Mouse (Mus musculus) cerebellum, adult 9-11 months (tissue): ENCODE data around the gene Rasgef1a.

Experiments
- DNase-seq: peaks from one replicate; pipeline ENCODE4 v3.0.0; 2022

The Rasgef1a gene

DNA sequence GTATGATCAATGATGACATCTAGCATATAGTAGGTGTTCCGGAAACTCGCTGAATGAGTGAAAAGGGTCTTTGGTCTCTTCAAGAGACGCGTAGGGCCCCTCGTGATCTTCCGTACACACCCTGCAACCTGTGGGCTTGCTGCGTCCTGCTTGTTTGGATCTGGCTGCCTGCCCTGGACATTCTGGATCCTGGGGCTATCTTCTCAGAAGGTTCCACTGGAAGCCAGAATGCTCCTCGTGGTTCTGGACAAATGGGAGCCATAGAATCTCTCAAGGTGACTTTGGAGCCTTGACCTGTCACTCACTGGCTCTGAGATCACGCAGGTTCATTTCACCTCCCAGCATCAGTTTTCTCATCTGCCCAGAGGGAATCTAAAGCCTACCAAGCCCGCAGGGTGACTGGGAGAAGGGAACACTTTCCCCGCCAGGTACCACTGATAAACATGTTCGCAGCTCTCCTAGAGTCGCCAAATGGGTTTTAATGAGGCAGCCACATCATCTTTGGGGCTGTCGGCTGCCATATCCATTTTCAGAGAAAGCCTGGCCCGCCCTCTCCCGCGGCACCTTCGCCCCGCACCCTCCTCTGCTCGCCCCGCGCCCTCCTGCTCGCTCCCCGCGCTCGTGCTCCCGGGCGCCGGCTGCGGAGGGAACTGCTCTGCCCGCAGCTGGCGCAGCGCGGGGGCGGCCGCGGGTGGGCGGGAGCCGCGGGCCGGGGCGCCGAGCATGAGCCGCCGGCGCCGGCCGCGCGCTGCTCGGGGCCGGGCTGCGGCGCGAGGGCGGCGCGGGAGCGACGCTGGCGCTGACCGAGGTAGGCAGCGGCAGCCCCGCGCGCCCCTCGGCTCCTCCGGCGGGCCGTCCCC is at the start of gene Rasgef1a:
Rasgef1a (plus strand) TSS at position 683 of the 860 bp plus-strand sequence.
- DNase-seq: peak; percentile 74

DNA sequence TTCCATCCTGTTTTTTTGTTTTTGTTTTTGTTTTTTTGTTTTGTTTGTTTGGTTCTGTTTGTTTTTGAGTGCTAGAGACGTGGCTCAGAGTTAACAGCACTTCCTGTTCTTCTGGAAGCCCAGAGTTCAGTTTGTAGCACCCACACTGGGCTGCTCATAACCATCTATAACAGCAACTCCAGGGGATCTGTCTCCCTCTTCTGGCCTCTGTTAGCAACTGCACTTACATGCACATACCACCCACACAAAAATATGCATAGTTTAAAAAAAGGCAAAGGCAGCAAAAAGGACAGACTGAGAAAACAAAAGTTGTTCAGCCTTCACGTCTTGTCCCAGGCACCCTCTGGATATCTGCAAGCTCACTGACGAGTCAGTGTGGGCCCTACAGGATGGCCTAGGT is 48.0 kb upstream of the Rasgef1a start:
- no peak for DNase-seq

DNA sequence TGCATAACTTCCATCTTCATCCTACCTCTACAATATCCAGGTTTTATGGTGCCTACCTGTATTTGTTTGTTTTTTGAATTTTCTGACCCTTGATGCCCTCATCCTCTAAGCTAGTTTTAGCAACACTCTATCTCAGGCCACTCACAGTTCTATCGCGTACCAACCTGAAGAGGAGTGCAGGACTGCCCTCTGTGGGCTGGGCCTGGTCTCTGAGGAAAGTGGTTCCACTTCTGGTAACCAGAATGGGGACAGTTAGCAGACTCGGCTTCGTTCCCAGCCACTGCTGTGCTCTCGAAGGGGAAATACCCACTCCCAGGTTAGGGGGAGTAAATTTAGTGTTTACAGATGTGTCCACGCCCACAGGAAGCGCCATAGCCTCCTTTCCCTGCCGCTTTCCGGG is 44.5 kb upstream of the Rasgef1a start:
- DNase-seq: no peak

DNA sequence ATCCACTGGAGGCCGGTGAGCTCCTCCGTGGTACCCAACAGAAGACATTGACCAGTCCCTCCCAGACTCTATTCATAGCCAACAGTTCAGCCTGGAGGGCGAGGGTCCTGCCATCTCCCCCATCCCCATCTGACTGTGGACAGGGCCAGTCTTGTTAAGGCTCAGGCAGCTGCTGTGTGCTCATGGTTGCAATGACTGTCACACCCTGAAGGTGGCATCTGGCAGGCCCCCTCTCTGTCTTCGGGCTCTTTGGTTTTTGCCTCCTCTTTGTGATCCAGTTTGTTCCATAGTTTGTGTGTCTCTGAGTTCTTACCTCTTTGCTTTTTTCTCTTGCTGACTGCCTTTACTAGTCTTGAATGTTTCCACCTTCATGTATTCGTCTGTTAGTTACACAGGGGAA is 24.1 kb upstream of the Rasgef1a start:
- DNase-seq: no peak

DNA sequence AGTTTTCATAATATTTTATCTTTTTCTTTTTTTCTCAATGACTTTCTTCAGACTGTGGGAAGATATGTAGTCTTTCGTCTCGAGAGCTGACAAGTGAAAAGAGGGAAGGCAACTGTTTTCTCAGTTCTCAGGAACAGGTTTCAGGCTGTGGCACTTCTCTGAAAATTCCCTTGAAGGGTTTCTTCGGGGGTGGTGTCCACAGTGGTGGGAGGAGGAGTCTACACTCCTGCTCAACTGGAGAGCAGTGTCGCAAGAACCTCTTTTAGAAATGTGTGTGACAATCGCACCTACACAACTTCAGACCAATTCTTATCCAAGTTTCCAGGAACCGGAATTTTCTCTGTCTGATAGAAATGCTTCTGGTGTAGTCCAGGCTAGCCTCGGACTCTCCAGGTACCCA is 22.0 kb upstream of the Rasgef1a start:
- DNase-seq: no peak

DNA sequence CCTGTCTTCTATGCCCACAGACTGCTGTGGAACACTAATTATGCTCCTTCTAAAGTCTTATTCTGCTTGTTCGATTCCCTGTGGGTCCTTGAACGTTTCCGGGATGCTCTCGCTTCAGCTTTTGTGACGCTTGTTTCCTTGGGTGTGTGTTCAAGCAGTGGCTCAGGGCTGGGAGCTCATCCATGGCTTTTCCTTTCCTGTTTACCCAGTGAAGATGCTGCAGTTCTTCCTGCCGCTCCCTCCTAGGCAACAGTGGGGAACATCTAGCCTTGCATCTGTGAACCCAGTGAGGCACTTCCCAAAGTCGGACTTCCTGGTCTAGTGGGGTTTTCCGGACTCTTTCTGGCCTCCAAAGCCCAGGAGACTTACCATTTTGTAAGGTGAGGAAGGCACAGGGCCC is 20.6 kb upstream of the Rasgef1a start:
- no peak for DNase-seq

DNA sequence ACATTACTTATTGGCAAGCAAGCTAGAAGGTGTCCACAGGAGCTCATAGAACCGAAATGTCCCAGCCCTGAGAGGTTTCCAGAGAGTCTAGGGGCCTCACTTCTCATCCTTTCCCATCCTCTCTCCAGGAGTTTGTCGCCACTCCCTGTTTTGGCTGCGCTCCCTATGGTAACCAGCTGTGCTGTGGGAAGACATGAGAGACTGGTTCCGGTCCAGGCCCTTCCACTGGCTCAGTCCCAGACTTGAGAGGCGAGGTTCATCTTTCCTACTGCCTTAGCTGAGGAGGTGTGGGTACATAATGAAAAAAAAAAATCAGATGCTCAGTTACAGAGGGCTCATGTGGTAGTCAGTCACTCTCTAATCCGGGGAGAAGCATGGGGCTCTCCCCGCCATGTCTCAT is 19.9 kb upstream of the Rasgef1a start:
- no peak for DNase-seq

DNA sequence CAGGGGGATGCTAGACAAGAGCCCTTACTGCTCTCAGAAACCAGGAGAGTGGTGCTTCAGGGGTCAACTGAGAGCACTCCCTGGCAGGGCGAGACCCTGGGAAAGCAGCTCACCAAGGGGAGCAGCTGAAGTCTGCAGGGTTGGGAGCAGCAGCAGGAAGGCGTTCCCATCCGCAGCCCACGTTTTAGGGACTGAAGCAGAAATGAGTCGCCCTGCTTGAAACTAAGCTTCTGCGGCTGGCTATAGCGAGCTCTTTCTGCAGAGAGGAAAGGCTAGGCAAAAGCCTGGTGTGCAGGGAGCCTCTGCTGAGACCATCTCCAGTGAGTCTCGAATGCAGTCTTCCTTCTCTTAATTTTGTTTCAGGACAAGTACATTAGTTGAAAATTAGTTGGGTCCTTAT is 19.3 kb upstream of the Rasgef1a start:
- DNase-seq: no peak

DNA sequence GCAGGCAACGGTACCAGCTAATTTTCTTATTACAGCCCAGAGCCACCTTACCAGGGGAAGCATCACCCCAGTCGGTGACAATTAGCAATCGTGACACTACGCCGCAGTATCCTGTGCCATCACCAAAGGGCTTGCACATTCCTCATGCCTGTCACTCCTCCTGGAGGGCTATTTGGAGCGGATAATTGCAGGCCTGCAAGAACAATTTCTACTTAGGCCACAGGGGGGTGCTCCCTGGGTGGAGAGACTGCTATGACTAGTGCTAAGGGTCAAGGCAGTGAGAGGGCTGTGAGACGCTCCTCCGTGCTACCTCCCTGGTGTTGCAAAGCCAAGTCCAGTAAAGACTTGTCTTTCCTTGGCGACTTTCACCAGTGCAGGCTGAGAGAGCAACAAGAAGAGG is 16.1 kb upstream of the Rasgef1a start:
- peak; percentile 71 for DNase-seq

DNA sequence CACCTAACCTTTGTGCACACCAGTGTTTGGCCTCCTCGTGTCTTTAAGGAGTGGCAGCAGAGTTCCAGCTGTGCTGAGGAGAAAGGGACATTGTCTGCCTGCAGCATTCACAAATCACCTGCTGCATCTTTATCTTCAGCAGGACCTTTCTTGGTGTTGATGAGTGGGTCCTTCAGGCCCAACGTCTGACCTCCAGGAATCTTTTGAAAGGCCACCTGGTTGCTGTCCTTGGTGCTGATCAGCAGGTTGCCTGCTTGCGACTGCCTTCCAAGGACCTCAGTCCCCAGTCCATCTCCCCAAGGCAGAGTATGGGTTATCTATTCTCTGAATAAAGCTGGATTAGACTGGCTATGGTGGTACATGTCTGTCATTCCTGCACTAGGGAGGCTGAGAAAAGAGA is 10.0 kb upstream of the Rasgef1a start:
- no peak for DNase-seq

DNA sequence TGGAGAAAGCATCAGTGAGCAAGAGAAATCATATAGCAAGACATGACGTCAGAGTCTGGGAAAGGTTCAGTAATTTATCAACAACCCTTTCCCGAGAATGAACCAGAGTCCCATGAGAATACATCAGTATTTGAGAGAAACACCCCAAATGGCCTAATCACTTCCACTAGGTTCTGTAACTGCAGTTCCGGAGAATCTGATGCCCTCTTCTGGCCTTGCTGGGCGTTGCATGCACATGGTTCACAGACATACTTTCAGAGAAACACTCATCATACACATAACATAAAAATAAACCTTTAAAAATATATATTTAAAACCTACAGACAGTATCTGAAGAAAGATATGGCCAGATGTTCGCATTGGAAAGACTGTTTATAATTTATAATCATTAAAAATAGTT is 3.9 kb upstream of the Rasgef1a start:
- DNase-seq: no peak

DNA sequence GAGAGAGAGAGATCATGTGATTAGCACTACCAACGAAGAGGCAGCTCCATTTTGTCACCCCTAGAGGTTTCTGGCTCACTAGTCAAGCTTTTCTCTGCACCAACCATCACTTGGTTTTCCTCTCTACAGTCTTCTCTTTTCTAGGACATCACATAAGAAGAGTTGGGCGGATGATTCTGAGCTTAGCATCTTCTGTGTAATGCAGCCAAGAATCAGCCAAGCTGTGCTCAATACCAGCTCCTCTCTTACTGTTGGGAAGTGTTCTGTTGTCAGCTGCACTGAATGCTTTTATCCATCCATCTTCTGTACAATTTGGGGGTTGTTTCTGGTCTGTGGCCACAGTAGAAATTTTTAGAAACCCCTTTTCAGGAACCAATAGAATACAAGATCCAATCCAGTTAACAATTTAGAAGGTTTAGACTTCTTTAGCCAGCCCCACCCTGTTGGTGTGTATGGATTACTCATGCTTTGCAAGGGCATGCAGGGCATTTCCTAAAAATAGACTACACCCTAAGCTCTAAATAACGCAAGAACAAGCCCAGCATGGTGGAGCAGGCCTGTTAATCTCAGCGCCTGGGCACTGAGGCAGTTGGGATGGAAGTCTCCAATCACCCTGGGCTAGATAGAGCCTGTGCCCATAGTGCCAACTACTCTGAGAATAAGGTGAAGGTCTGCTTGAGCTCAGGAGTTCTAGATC is 3.2 kb upstream of the Rasgef1a start:
- no peak for DNase-seq

DNA sequence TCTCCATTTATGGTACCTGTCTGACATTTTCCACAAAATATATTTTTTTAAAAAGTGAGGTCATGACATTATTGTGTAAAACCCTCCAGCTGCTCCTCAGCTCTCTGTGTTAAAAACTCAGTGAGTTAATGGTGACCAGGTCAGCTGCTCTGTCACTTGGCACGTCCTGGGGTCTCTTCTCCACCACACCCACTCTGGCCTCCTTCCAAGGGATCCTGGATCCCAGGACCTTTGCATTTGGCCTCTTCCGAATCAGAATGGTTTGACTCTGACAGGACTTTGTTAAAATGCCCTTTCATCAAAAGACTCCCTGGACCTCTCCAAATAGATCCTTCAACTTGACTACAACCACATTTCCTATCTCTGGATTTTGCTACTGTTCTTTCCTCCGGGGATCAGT is 982 bp upstream of the Rasgef1a start:
- DNase-seq: peak; percentile 68

DNA sequence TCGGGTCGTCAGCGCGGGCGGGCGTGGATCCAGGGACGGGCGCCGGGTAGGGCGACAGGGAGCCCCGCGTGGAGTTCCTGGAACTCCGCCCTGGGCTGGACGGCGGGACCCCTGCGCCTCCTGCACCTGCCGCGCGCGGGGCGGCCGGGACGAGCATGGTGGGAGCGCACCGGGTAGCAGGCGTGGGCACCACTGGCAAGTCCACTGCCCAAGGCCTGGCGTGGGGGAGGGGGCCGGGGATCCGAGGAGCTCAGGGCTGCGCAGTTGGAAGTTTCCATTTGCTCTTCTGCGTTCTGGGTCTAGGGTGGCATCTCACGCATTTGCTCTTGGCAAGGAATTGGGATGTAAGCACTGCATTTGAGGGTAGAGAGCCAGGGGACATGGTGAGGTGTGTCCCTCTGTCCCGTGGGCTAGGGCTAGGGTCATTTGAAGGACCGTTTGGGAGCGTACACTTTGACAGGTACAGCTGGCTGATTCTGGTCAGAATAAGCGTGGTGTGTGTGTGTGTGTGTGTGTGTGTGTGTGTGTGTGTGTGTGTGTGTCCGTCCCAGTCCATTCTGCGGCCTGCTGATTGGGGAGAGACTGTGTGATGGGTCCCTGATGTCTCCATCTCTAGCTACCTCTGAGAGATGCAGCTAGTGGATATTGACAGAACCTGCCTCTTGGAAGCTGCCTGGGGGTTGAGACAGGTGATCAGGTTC is 528 bp downstream of the Rasgef1a start:
- DNase-seq: peak; percentile 84

DNA sequence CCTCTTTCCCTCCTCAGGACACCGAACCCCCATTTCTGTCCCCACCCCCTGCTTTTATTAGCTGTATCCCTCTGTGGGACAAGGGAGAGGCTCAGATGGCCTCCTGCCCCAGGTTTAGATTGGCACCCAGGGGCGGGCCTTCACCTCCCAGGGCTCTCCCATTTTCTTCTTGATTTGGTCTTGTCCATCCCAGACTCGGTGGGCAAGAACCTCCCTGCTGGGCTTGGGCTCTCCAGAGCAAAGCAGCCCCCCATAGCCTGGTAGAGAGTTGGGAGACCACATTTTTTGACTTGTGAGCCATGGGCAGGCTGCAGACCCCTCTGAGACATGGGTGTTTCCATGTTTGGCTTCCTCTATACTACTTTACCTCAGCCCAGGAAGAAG is 1.1 kb downstream of the Rasgef1a start:
- DNase-seq: peak; percentile 75

DNA sequence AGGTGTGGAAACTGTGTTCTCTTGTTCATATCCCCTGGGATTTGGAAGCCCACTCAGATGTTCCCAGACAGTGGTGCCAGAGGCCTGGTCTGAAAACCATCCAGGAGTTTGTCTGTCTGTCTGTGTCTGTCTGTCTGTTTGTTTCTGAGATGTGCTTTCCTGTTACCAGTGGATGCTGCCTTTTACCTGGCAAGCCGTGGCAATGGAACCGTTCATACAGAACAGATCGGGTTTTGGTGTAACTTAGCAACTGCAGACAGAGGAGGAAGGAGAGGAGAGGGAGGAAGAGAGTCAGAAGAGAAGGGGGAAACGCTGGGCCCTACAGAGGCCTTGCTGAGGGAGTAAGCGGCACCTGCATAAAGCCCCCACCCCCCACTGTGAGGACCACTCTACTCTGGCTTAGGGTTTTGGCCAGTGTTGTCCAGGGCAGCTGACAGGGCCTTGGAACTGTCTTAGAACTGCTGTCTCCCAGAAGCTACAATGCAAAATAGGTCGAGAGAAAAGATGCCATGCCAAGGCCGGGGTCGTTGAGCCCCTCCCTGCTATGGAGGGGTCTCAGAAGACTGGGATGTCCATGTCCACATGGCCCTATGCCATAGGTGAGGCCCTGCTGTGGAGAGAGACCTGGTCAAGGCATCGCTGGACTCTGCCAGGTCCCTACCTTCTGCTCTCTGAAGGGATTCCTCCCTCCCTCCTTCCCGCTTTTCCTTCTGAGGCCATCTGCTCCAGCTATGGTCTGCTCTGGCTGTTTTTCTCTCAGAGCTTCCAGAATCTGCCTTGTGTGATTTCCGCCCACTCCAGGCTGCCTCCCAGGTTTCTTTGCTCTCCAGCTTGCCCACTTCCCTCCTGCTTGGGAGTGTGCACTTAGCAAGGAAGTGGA is 2.0 kb downstream of the Rasgef1a start:
- peak; percentile 94 for DNase-seq

DNA sequence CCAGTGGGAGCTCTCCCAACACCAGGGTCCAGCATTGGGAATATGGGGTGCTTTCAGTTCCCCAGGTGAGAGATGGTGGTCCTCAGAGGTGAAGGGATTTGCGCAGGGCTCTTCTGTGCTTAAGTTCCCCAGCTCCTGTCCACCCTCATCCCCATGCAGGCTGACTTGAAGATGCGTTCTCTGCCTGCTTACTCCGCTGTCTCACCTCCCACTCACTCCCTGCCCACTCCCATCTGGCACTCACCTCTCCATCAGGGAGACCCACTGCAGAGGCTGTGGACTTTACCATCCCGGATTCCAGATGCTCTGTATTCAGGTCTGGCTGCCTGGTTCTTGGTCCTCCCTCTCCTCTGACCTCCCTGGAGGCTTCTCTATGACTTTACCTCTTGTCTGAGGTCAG is 3.6 kb downstream of the Rasgef1a start:
- DNase-seq: no peak

DNA sequence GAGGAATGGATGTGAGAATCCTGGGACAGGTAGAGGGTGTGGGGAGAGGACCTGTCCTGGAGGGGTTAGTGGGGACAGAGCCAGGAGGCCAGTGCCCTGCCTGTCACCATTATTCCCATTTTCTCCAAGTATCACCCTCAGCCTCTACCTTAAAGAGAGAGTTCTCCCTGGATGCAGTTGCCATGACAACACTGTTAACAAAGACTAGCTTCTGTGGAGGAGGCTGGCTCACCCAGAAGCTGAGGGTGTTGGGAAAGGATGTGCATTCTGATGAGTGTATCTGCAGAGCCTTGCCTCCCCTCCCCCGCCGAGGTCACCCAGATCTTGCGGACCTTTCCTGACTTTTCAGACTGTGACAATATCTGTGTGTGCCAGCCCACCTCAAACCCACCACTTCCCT is 4.7 kb downstream of the Rasgef1a start:
- DNase-seq: peak; percentile 46

DNA sequence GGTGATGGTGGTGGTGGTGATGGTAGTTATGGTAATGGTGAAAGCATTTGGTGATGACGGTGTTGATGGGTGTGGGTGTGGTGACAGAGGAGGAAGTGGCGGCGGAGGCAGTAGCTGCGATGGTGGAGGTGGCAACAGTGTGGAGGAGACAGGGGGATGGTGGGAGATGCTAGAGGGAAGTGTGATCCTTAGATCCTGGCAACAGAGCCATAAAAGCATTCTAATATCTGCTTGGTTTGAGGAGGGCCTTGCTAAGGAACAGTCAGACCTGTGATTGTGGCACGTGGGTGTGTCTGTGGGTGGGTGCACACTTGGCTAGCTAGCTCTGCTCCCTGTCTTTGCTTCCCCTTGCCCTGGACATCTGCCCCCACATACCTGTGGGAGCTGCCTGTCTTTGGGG is 7.4 kb downstream of the Rasgef1a start:
- no peak for DNase-seq

DNA sequence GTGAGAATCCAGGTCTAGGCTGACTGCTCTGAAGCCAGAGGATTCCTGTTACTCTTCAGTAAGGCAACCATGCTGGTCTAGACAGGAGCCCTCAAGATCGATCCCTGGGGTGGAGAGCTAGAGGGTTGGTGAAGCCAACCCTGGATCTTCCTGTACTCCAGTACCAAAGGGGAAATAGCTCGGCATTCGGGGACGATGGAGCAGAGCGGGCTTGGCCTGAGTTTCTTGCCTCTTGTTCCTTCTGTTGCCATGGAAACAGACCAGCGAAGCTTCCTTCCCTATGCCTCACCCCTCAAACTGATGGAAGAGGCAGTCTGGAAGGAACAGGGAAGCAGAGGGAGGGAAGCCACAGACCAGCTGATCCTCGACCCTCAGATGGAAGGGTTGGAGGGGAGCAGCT is 8.3 kb downstream of the Rasgef1a start:
- DNase-seq: peak; percentile 63

DNA sequence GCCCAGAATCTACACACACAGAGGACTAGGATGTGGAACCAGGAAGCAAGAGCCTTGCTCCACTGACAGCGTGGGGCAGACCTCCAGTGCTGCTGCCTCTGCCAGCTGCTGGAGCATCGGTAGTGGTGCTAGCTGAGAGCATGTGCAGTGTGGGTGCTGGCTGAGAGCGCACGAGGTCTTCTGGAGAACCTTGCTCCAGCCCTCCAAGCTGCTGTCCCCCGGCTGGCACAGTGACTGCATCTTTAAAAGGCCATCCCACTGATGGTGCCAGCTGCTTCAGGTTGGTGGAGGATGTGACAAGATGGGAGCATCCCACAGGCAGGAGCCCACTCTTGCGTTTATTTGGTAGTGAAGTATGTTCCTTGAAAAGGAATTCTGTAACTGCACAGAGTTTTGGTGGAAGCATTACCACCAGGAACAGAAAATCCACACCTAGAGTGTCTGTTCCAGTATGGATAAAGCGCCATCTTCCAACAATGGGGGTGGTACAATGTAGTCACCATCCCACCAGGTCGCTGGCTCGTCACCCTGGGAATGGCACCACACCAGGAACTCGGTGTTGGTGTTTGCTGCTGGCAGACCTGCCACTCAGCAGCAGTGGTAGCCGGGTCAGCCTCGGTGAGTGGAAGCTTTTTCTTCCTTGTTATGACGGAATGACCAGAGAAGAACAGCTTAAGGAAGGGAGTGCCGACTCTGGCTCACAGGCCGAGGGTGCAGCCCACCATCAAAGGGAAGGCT is 11.8 kb downstream of the Rasgef1a start:
- no peak for DNase-seq

DNA sequence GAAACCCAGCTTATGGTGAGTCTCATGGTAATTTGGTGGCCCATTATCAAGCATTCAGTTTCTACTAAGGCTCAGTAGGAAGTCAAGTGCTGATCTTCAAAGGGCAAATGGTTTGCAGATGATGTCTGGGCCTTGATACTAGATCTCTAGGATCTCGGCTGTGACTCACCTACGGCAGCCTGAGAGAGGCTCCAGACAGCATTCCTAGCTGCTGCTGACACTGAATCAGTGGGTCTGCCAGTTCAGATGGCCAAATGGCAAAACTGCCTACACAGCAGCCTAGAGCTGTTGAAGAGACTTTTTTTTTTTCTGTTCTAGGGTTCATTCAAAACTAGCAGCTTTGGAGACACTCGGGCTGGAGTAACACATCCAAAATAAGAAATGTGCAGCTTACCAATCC is 15.8 kb downstream of the Rasgef1a start:
- no peak for DNase-seq
